Mouse (Mus musculus): Measurements from ENCODE around the gene Disp1. TPM values are rescaled to one million over a fixed set of nuclear protein-coding genes. Genes with fewer than 3 reads are reported as not detected.

The Disp1 gene
- 2.7 TPM for polyA plus RNA-seq (2014; fragmentation: Illumina TruSeq; extraction: RNeasy Lipid Tissue Mini Kit (QIAGEN cat#74804))

GRCm38 (mm10) chr1:183220796-183221718, at the start of gene Disp1:
Gene Disp1, minus strand, starts transcription at chr1:183221522.

Other genes with a start within 250 kb of the Disp1 start
- gene Aida, start 75.1 kb upstream of the Disp1 start, polyA plus RNA-seq (2014; fragmentation: Illumina TruSeq; extraction: RNeasy Lipid Tissue Mini Kit (QIAGEN cat#74804)) = 147 TPM
- gene Brox, start 75.7 kb upstream of the Disp1 start, polyA plus RNA-seq (2014; fragmentation: Illumina TruSeq; extraction: RNeasy Lipid Tissue Mini Kit (QIAGEN cat#74804)) = 107 TPM
- 290 TPM for gene Mia3, start 148.0 kb upstream of the Disp1 start, polyA plus RNA-seq (2014; fragmentation: Illumina TruSeq; extraction: RNeasy Lipid Tissue Mini Kit (QIAGEN cat#74804))
- 16.6 TPM for gene Taf1a, start 167.5 kb upstream of the Disp1 start, polyA plus RNA-seq (2014; fragmentation: Illumina TruSeq; extraction: RNeasy Lipid Tissue Mini Kit (QIAGEN cat#74804))
- gene Hhipl2, start 196.7 kb upstream of the Disp1 start, polyA plus RNA-seq (2014; fragmentation: Illumina TruSeq; extraction: RNeasy Lipid Tissue Mini Kit (QIAGEN cat#74804)) = not detected

All from ovary, adult 10 weeks (tissue).